Mouse (Mus musculus) stomach, embryonic 16.5 days (tissue): ENCODE results near the gene Gm11559. TPM values are rescaled to one million over a fixed set of nuclear protein-coding genes. Genes with fewer than 3 reads are reported as not detected.
"Not testable (repeated sequence)": the region's sequence is repeated elsewhere in the genome, so short reads cannot be mapped to it uniquely, and the experiment has no call there.

ENCODE experiments used
- ATAC-seq: fragments of 200-750 bp; cut with Nextera tagmentation; 2 replicates; pipeline ENCODE4 v1.8.0; 2017; ENCODE audit warnings: moderate number of reproducible peaks, moderate TSS enrichment; ENCODE audit not compliant: insufficient read depth, low FRiP score
- H3K27ac ChIP-seq: fragments of 300-500 bp; sonication (generic); 2 replicates; pipeline ENCODE4 v1.5.1; 2014; ENCODE audit warnings: low read length
- H3K27me3 ChIP-seq: fragments of 300-500 bp; sonication (generic); 2 replicates; pipeline ENCODE4 v1.6.1; 2014; ENCODE audit warnings: low read length, control low read depth, mixed read lengths; ENCODE audit not compliant: control insufficient read depth, insufficient read depth
- H3K36me3 ChIP-seq: fragments of 300-500 bp; sonication (generic); 2 replicates; pipeline ENCODE4 v1.6.1; 2014; ENCODE audit warnings: low read length; ENCODE audit not compliant: control insufficient read depth, insufficient read depth
- H3K4me1 ChIP-seq: fragments of 300-500 bp; sonication (generic); 2 replicates; pipeline ENCODE4 v1.6.1; 2014; ENCODE audit warnings: low read length, control low read depth, mixed read lengths; ENCODE audit not compliant: control insufficient read depth, insufficient read depth
- H3K4me2 ChIP-seq: fragments of 300-500 bp; sonication (generic); 2 replicates; pipeline ENCODE4 v1.6.1; 2014; ENCODE audit warnings: low read depth, low read length, mixed read lengths
- H3K4me3 ChIP-seq: fragments of 300-500 bp; sonication (generic); replicated peaks from 2 replicates; pipeline ENCODE4 v1.5.1; 2014; ENCODE audit warnings: mild to moderate bottlenecking, low read length
- H3K9ac ChIP-seq: fragments of 300-500 bp; sonication (generic); 2 replicates; pipeline ENCODE4 v1.6.1; 2014; ENCODE audit warnings: low read length
- H3K9me3 ChIP-seq: fragments of 300-500 bp; sonication (generic); replicated peaks from 2 replicates; pipeline ENCODE4 v1.6.1; 2016; ENCODE audit warnings: low read length, control low read depth; ENCODE audit not compliant: control insufficient read depth
- WGBS: fragments of 180-500 bp; shearing (Covaris S2); extraction: QIAGEN DNeasy Blood & Tissue Kit; methylation state at CpG from one replicate; pipeline ENCODE4 v1.1.7; 2014; 5-methylcytosine and 5-hydroxymethylcytosine counted together
- polyA plus RNA-seq: library from polyadenylated mRNA; unstranded; fragments of >200 nt; fragmentation: Nextera tagmentation; extraction: Ambion mirVana; gene quantifications from 2 replicates; pipeline ENCODE4 v1.2.1, GENCODE M21; 2015

Gm11559 gene
- polyA plus RNA-seq, 1 experiment from 2014 or later, result not detected

DNA sequence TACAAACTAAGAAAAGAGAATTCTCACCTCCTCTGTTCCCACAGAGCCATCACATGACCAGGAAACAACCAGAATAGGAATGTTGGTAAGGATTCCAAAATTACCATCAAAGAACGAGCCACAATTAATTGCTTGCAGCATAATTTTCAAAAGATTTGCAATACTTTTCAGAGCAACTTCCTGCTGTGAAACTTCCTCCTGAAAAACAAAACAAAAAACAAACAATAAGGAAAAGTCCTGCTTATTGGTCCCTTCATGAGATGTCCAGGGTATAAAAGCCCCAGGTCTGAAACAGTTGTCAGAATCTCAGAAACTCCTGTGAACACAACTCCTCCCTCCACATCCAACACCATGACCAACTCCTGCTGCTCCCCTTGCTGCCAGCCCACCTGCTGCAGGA, 8.8 kb downstream of the Gm11559 start, which contains the start of gene Krtap9-1:
Krtap9-1 (plus strand) TSS at position 301 of the 400 bp plus-strand sequence.
- not testable (repeated sequence) for H3K9ac ChIP-seq, H3K9me3 ChIP-seq, H3K4me3 ChIP-seq, H3K4me1 ChIP-seq, H3K4me2 ChIP-seq, H3K27me3 ChIP-seq, H3K27ac ChIP-seq, ATAC-seq, H3K36me3 ChIP-seq
- WGBS, result 83% methylated on average over 1 of the region's 1 CpGs

DNA sequence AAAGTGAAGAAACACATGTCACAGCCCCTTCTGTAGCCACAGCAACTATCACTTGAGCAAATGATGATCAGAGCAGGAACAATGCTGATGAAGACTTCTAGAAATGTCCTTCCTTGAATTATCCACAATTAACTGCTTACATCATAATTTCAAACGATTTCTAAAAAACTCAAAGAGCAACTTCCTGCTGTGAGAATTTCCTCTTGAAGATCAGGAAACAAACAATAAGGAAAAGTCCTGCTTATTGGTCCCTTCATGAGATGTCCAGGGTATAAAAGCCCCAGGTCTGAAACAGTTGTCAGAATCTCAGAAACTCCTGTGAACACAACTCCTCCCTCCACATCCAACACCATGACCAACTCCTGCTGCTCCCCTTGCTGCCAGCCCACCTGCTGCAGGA, 14.6 kb downstream of the Gm11559 start, which contains the start of gene Gm11567:
Gm11567 (plus strand) TSS at position 301 of the 400 bp plus-strand sequence.
- WGBS, result 47% methylated on average over 1 of the region's 1 CpGs

DNA sequence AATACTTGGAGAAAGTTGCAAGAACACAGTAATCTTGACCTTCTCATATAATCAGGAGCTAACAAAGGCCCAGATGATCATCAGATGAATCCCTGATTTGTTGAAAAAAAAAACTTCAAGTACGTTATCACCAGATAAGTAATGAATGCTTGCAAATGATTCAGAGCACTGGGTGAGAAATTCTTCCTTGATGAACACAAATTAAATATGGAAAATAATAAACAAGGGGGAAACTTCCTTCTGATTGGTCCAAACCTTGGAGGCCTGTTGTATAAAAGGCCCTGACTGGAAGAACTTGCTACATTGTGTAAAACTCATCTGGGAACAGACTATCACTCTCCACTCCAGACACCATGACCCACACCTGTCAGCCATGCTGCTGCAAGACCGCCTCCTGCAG, 43.3 kb downstream of the Gm11559 start, which contains the start of gene Krtap31-1:
Krtap31-1 (plus strand) TSS at position 301 of the 400 bp plus-strand sequence.
- no peak for ATAC-seq
- no peak within 1 kb of the TSS for H3K4me2 ChIP-seq
- H3K27me3 ChIP-seq, result no peaks in the 10 kb centered on the region
- no peak within 1 kb of the TSS for H3K9ac ChIP-seq
- WGBS, result 79% methylated on average over 2 of the region's 2 CpGs
- no peak within 1 kb of the TSS for H3K4me3 ChIP-seq
- H3K4me1 ChIP-seq, result no peaks in the 10 kb centered on the region
- no peak within 1 kb of the TSS for H3K27ac ChIP-seq
- no peaks in the 10 kb centered on the region for H3K9me3 ChIP-seq
- no peaks in the 10 kb centered on the region for H3K36me3 ChIP-seq

More for the DNA sequence above, 14.6 kb downstream of the Gm11559 start, which contains the start of gene Gm11567:
- not testable (repeated sequence) for H3K4me2 ChIP-seq, H3K27me3 ChIP-seq, H3K4me1 ChIP-seq, H3K4me3 ChIP-seq, H3K9me3 ChIP-seq, H3K36me3 ChIP-seq, ATAC-seq, H3K9ac ChIP-seq, H3K27ac ChIP-seq

DNA sequence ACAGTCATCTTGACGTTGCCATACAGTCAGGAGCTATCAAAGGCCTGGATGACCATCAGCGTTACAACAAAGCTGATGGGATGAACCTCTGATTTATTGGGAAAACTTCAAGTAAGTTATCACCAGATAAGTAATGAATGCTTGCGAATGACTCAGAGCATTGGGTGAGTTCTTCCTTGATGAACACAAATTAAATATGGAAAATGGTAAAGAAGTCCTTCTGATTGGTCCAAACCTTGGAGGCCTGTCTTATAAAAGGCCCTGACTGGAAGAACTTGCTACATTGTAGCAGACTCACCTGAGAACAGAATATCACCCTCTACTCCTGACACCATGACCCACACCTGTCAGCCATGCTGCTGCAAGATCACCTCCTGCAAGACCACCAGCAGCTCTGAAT, 50.2 kb downstream of the Gm11559 start, which contains the start of gene Gm11565:
Gm11565 (plus strand) TSS at position 301 of the 400 bp plus-strand sequence.
- no peak within 1 kb of the TSS for H3K9ac ChIP-seq
- H3K27me3 ChIP-seq, result no peaks in the 10 kb centered on the region
- H3K9me3 ChIP-seq, result no peaks in the 10 kb centered on the region
- no peak for ATAC-seq
- no peaks in the 10 kb centered on the region for H3K36me3 ChIP-seq
- 82% methylated on average over 3 of the region's 3 CpGs for WGBS
- no peak within 1 kb of the TSS for H3K27ac ChIP-seq
- no peaks in the 10 kb centered on the region for H3K4me1 ChIP-seq
- no peak within 1 kb of the TSS for H3K4me2 ChIP-seq
- no peak within 1 kb of the TSS for H3K4me3 ChIP-seq

Other genes with a start within 250 kb of the Gm11559 start
- not detected in 2 replicates for gene Krtap2-4, start 249.6 kb upstream of the Gm11559 start, polyA plus RNA-seq
- not detected in 2 replicates for gene Gm11562, start 244.0 kb upstream of the Gm11559 start, polyA plus RNA-seq
- not detected in 2 replicates for gene Krtap4-1, start 236.2 kb upstream of the Gm11559 start, polyA plus RNA-seq
- not detected in 2 replicates for gene Krtap4-2, start 229.4 kb upstream of the Gm11559 start, polyA plus RNA-seq
- gene Krtap4-7, start 220.4 kb upstream of the Gm11559 start, polyA plus RNA-seq, result not detected in 2 replicates
- gene Gm11555, start 214.2 kb upstream of the Gm11559 start, polyA plus RNA-seq, result not detected in 2 replicates
- not detected in 2 replicates for gene Gm11563, start 205.5 kb upstream of the Gm11559 start, polyA plus RNA-seq
- not detected in 2 replicates for gene Krtap4-6, start 198.5 kb upstream of the Gm11559 start, polyA plus RNA-seq
- gene Gm14190, start 173.7 kb upstream of the Gm11559 start, polyA plus RNA-seq, result not detected in 2 replicates
- gene Gm14180, start 130.2 kb upstream of the Gm11559 start, polyA plus RNA-seq, result not detected in 2 replicates
- gene Gm11595, start 91.6 kb upstream of the Gm11559 start, polyA plus RNA-seq, result not detected in 2 replicates
- gene Krtap4-8, start 83.8 kb upstream of the Gm11559 start, polyA plus RNA-seq, result not detected in 2 replicates
- not detected in 2 replicates for gene Krtap4-9, start 79.3 kb upstream of the Gm11559 start, polyA plus RNA-seq
- gene Gm11596, start 71.0 kb upstream of the Gm11559 start, polyA plus RNA-seq, result not detected in 2 replicates
- gene Gm11569, start 65.5 kb upstream of the Gm11559 start, polyA plus RNA-seq, result not detected in 2 replicates
- not detected in 2 replicates for gene Gm11554, start 60.0 kb upstream of the Gm11559 start, polyA plus RNA-seq
- not detected in 2 replicates for gene Krtap4-13, start 54.6 kb upstream of the Gm11559 start, polyA plus RNA-seq
- gene Gm11564, start 48.8 kb upstream of the Gm11559 start, polyA plus RNA-seq, result not detected in 2 replicates
- not detected in 2 replicates for gene 2300003K06Rik, start 26.4 kb upstream of the Gm11559 start, polyA plus RNA-seq
- not detected in 2 replicates for gene Krtap4-16, start 12.9 kb upstream of the Gm11559 start, polyA plus RNA-seq
- not detected in 2 replicates for gene Gm11568, start 6.6 kb upstream of the Gm11559 start, polyA plus RNA-seq
- gene Krtap9-1, start 8.9 kb downstream of the Gm11559 start, polyA plus RNA-seq, result not detected in 2 replicates
- not detected in 2 replicates for gene Gm11567, start 14.7 kb downstream of the Gm11559 start, polyA plus RNA-seq
- not detected in 2 replicates for gene Krtap31-1, start 43.4 kb downstream of the Gm11559 start, polyA plus RNA-seq
- gene Gm11565, start 50.3 kb downstream of the Gm11559 start, polyA plus RNA-seq, result not detected in 2 replicates
- gene Krtap31-2, start 71.8 kb downstream of the Gm11559 start, polyA plus RNA-seq, result not detected in 2 replicates
- not detected in 2 replicates for gene Krtap9-5, start 84.0 kb downstream of the Gm11559 start, polyA plus RNA-seq
- not detected in 2 replicates for gene Krtap29-1, start 114.6 kb downstream of the Gm11559 start, polyA plus RNA-seq
- gene Krtap16-1, start 122.1 kb downstream of the Gm11559 start, polyA plus RNA-seq, result not detected in 2 replicates
- gene Krtap17-1, start 129.5 kb downstream of the Gm11559 start, polyA plus RNA-seq, result not detected in 2 replicates
- gene Krt33a, start 151.7 kb downstream of the Gm11559 start, polyA plus RNA-seq, result 0.23 and 0.34 TPM in 2 replicates
- 0.30 TPM in 1 of 2 replicates, not detected in the other for gene Krt33b, start 165.4 kb downstream of the Gm11559 start, polyA plus RNA-seq
- 3.2 and 4.2 TPM in 2 replicates for gene Krt34, start 177.1 kb downstream of the Gm11559 start, polyA plus RNA-seq
- 0.74 and 0.81 TPM in 2 replicates for gene Krt31, start 186.1 kb downstream of the Gm11559 start, polyA plus RNA-seq
- 0.24 and 0.40 TPM in 2 replicates for gene Krt32, start 223.8 kb downstream of the Gm11559 start, polyA plus RNA-seq
- gene Krt35, start 231.8 kb downstream of the Gm11559 start, polyA plus RNA-seq, result 0.76 and 1.5 TPM in 2 replicates
- 0.44 and 0.75 TPM in 2 replicates for gene Krt36, start 241.2 kb downstream of the Gm11559 start, polyA plus RNA-seq